Mouse (Mus musculus) neural tube, embryonic 15.5 days (tissue): Measurements from ENCODE around the gene Cpeb2. TPM values are rescaled to one million over a fixed set of nuclear protein-coding genes. Genes with fewer than 3 reads are reported as not detected.

ENCODE experiments used
- ATAC-seq: fragments of 200-750 bp; cut with Nextera tagmentation; 2 replicates; pipeline ENCODE4 v1.8.0; 2017; ENCODE audit warnings: mild to moderate bottlenecking, moderate TSS enrichment, moderate library complexity; ENCODE audit not compliant: low FRiP score
- H3K27ac ChIP-seq: fragments of 300-500 bp; sonication (generic); replicated peaks from 2 replicates; pipeline ENCODE4 v1.5.1; 2015; ENCODE audit warnings: mild to moderate bottlenecking, inconsistent platforms
- H3K27me3 ChIP-seq: fragments of 300-500 bp; sonication (generic); replicated peaks from 2 replicates; pipeline ENCODE4 v1.6.1; 2015; ENCODE audit warnings: inconsistent platforms
- H3K36me3 ChIP-seq: fragments of 300-500 bp; sonication (generic); 2 replicates; pipeline ENCODE4 v1.6.1; 2015; ENCODE audit warnings: inconsistent platforms
- H3K4me1 ChIP-seq: fragments of 300-500 bp; sonication (generic); 2 replicates; pipeline ENCODE4 v1.6.1; 2015; ENCODE audit warnings: inconsistent platforms
- H3K4me2 ChIP-seq: fragments of 300-500 bp; sonication (generic); 2 replicates; pipeline ENCODE4 v1.6.1; 2015; ENCODE audit warnings: inconsistent platforms, mild to moderate bottlenecking, moderate library complexity
- H3K4me3 ChIP-seq: fragments of 300-500 bp; sonication (generic); replicated peaks from 2 replicates; pipeline ENCODE4 v1.5.1; 2015; ENCODE audit warnings: mild to moderate bottlenecking, inconsistent platforms
- H3K9ac ChIP-seq: fragments of 300-500 bp; sonication (generic); replicated peaks from 2 replicates; pipeline ENCODE4 v1.6.1; 2015; ENCODE audit warnings: mild to moderate bottlenecking, inconsistent platforms
- H3K9me3 ChIP-seq: fragments of 300-500 bp; sonication (generic); replicated peaks from 2 replicates; pipeline ENCODE4 v1.6.1; 2016; ENCODE audit warnings: inconsistent platforms
- WGBS: fragments of 180-500 bp; shearing (Covaris S2); methylation state at CpG from one replicate; pipeline ENCODE4 v1.1.7; 2015; ENCODE audit warnings: mixed read lengths; 5-methylcytosine and 5-hydroxymethylcytosine counted together
- polyA plus RNA-seq: library from polyadenylated mRNA; unstranded; fragments of >200 nt; fragmentation: Nextera tagmentation; extraction: Ambion mirVana; gene quantifications from 2 replicates; pipeline ENCODE4 v1.2.1, GENCODE M21; 2015

Gene Cpeb2
- polyA plus RNA-seq, 1 experiment from 2014 or later, result 15.6 TPM

GRCm38 (mm10) chr5:43227607-43228006 is 5.4 kb upstream of the Cpeb2 start:
- H3K36me3 ChIP-seq, result no peaks in the 10 kb centered on the region

DNA sequence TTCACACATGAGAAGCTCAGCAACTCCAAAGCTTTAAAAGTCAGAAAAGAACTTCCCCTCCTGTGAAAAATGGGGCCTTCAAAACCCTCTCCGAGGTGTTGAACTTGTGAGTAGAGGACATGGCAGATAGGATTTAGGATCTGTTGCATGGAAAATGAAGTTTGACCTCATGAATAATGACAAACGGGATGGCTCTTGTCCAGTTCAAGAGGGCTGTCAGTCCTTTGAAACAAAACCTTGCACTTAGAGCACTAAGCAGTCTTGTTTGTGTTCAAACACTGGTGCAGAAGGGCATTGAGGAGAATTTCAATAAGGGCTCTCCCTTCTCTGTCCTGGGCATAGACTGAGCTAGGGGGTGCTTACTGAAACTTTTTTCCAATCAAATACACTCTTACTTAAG is 1.9 kb upstream of the Cpeb2 start:
- 50% methylated on average over 2 of the region's 2 CpGs for WGBS
- no peak overlapping the region for H3K4me2 ChIP-seq
- H3K27ac ChIP-seq, result no peak overlapping the region
- H3K9ac ChIP-seq, result no peak overlapping the region
- no peaks in the 10 kb centered on the region for H3K9me3 ChIP-seq
- no peak overlapping the region for H3K4me3 ChIP-seq
- no peaks in the 10 kb centered on the region for H3K27me3 ChIP-seq
- H3K4me1 ChIP-seq, result peaks cover 4% of the 10 kb centered on the region; the same call in 1 of the 2 replicates
- H3K36me3 ChIP-seq, result no peaks in the 10 kb centered on the region
- ATAC-seq, result no peak

More at GRCm38 (mm10) chr5:43227607-43228006, 5.4 kb upstream of the Cpeb2 start:
- WGBS, result 66% methylated on average over 5 of the region's 5 CpGs
- no peak for ATAC-seq
- no peaks in the 10 kb centered on the region for H3K9me3 ChIP-seq
- H3K27ac ChIP-seq, result no peak overlapping the region
- no peak overlapping the region for H3K9ac ChIP-seq
- no peaks in the 10 kb centered on the region for H3K27me3 ChIP-seq
- no peak overlapping the region for H3K4me2 ChIP-seq
- no peak overlapping the region for H3K4me3 ChIP-seq
- H3K4me1 ChIP-seq, result peaks cover 4% of the 10 kb centered on the region; the same call in 1 of the 2 replicates

- no peaks in the 10 kb centered on the region for H3K9me3 ChIP-seq
- no peaks in the 10 kb centered on the region for H3K27me3 ChIP-seq
- H3K4me1 ChIP-seq, result peaks cover 4% of the 10 kb centered on the region
- WGBS, result 4% methylated on average over 6 of the region's 6 CpGs
- H3K4me2 ChIP-seq, result peak overlapping the region; percentile 72
- no peak for ATAC-seq
- H3K9ac ChIP-seq, result peak overlapping the region; percentile 100
- no peaks in the 10 kb centered on the region for H3K36me3 ChIP-seq
- peak overlapping the region; percentile 98 for H3K4me3 ChIP-seq
- peak overlapping the region; percentile 100 for H3K27ac ChIP-seq
Observed at GRCm38 (mm10) chr5:43232149-43232479, 856 bp upstream of the Cpeb2 start.

DNA sequence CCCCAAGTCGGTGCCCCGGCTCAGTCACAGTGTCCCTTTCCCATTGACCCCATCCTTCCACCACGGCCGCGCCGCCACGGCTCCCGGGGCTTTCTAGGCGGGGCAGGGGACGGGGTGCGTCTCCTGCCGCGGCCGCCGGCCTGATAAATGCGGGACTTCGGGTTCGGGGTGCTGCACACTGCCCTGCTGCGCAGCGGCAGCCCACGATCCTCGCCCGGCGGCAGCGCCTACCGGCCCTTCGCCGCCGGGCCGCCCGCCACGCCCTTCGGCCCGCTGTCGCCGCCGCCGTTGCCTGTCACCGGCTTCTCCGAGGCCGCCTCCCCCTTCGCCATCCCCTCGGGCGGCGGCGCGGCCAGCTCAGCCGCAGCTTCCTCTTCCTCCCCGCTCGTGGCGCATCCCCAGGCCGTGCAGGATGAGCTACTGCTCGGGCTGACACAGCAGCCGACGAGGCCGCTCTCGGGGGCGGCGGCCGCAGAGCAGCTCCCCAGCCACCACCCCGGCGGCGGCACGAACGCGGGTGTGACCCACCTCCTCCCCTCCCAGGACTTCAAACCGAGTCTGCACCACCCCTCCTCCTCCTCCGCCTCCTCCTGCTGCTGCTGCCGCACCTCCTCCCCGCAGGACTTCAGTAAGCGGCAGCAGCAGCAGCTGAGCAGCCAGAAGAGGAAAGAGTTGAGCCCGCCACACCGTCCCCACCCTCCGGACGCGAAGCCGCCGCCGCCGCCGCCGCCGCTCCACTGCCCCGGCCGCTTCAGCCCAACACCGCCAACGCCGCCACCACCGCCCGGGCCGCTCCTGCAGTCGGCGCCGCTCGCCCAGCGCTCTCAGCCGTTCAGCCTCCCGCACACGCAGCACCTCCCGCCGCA is 579 bp downstream of the Cpeb2 start:
- H3K4me3 ChIP-seq, result peak overlapping the region; percentile 98
- under 1% methylated on average over 88 of the region's 101 CpGs for WGBS
- H3K4me1 ChIP-seq, result peaks cover 9% of the 10 kb centered on the region
- no peaks in the 10 kb centered on the region for H3K36me3 ChIP-seq
- H3K27me3 ChIP-seq, result no peaks in the 10 kb centered on the region
- H3K4me2 ChIP-seq, result peak overlapping the region; percentile 72
- peak overlapping the region; percentile 100 for H3K9ac ChIP-seq
- ATAC-seq, result peak; percentile 77
- peak overlapping the region; percentile 100 for H3K27ac ChIP-seq
- H3K9me3 ChIP-seq, result no peaks in the 10 kb centered on the region

- ATAC-seq, result peak; percentile 32
- H3K36me3 ChIP-seq, result no peaks in the 10 kb centered on the region
- H3K9ac ChIP-seq, result peak overlapping the region; percentile 100
- H3K4me2 ChIP-seq, result peak overlapping the region; percentile 72
- no peaks in the 10 kb centered on the region for H3K27me3 ChIP-seq
- WGBS, result under 1% methylated on average over 84 of the region's 113 CpGs
- H3K4me3 ChIP-seq, result peak overlapping the region; percentile 98
- H3K27ac ChIP-seq, result peak overlapping the region; percentile 100
- H3K9me3 ChIP-seq, result no peaks in the 10 kb centered on the region
- peaks cover 17% of the 10 kb centered on the region for H3K4me1 ChIP-seq
Observed at GRCm38 (mm10) chr5:43234321-43235185, 1.6 kb downstream of the Cpeb2 start.

DNA sequence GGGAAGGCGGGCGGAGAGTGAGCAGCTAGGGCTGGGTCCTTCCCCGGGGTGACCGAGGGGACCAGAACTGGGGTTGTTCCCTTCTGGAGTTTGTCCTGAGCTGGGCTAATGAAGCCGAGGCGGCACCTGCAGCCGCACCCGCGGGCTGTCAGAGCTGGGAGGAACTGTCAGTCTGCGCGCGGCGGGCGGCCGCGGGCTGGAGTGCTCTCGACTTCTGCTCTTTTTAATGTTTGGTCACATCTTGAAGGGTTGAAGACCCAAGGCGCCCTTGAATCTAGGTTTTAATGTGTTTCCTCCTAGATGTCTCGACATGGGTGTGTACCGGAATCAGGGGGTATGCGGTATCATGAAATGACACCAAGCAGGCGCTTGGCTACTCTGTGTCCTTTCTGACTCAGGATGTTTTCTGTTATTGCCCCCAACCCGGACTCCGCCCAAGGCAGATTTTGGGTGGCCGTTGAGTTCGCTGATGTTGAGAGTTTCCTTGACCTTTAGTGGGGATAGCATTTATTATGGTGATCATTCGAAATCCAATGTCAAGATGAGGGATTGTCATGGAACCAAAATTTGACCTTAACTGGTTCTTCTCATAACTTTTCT is 2.3 kb downstream of the Cpeb2 start:
- peak overlapping the region; percentile 100 for H3K9ac ChIP-seq
- H3K4me2 ChIP-seq, result peak overlapping the region; percentile 72
- no peaks in the 10 kb centered on the region for H3K27me3 ChIP-seq
- WGBS, result under 1% methylated on average over 25 of the region's 27 CpGs
- no peak for ATAC-seq
- peak overlapping the region; percentile 98 for H3K4me3 ChIP-seq
- peaks cover 22% of the 10 kb centered on the region for H3K4me1 ChIP-seq
- peak overlapping the region; percentile 100 for H3K27ac ChIP-seq
- H3K9me3 ChIP-seq, result no peaks in the 10 kb centered on the region
- no peaks in the 10 kb centered on the region for H3K36me3 ChIP-seq

- ATAC-seq, result no peak
- Histone ChIP-seq H3K4me2 (peak overlapping the region; percentile 72), H3K9me3 (no peaks in the 10 kb centered on the region), H3K4me1 (peaks cover 25% of the 10 kb centered on the region), H3K27me3 (no peaks in the 10 kb centered on the region), H3K27ac (peak overlapping the region; percentile 100; the same call in 1 of the 2 replicates), H3K4me3 (peak overlapping the region; percentile 98), H3K9ac (peak overlapping the region; percentile 100), H3K36me3 (no peaks in the 10 kb centered on the region)
- WGBS, result 9% methylated on average over 5 of the region's 5 CpGs
Observed at GRCm38 (mm10) chr5:43235997-43236396, 3.0 kb downstream of the Cpeb2 start.

DNA sequence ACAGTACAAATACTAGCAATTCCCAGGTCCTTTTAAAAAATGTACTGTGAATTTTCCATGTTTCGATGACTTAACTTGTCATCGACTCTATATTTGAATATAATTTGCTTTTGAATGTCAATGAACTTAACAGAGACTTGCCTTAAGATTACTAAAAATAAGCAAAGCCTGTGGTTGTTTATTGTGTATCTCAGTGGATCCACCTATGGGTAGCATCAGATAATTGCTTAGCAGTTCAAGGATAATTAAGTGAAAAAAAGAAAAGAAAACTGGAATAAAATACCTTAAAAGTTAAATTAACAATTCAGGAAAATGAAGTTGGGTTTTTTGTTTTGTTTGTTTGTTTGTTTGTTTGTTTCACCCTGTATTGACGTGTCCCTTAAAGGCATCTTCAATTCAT is 3.5 kb downstream of the Cpeb2 start:
- Histone ChIP-seq H3K4me3 (peak overlapping the region; percentile 44), H3K9ac (no peak overlapping the region), H3K27me3 (no peaks in the 10 kb centered on the region), H3K36me3 (no peaks in the 10 kb centered on the region), H3K27ac (no peak overlapping the region), H3K9me3 (no peaks in the 10 kb centered on the region), H3K4me2 (peak overlapping the region; percentile 72), H3K4me1 (peaks cover 27% of the 10 kb centered on the region)
- no peak for ATAC-seq
- 61% methylated on average over 3 of the region's 3 CpGs for WGBS

DNA sequence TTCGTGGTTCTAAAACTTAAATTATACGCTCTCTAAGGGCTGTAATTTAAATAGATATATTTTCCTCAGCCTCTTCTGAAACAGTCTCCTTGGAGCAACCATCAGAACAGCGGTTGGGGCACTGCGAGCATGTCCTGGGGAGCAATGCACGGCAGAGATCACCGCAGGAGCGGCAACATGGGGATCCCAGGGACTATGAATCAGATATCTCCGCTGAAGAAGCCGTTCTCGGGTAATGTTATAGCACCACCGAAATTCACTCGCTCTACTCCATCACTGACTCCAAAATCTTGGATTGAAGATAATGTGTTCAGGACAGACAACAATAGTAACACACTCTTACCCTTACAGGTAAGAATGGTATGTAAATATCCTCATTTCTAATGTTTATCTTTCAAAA is 4.3 kb downstream of the Cpeb2 start:
- WGBS, result 32% methylated on average over 12 of the region's 12 CpGs
- no peak for ATAC-seq
- H3K36me3 ChIP-seq, result no peaks in the 10 kb centered on the region

GRCm38 (mm10) chr5:43239141-43239835 is 6.3 kb downstream of the Cpeb2 start:
- Histone ChIP-seq H3K4me3 (peak overlapping the region; percentile 17), H3K27me3 (no peaks in the 10 kb centered on the region), H3K27ac (no peak overlapping the region), H3K9ac (no peak overlapping the region), H3K4me2 (peak overlapping the region; percentile 41), H3K9me3 (no peaks in the 10 kb centered on the region), H3K4me1 (peaks cover 31% of the 10 kb centered on the region), H3K36me3 (no peaks in the 10 kb centered on the region)
- WGBS, result 79% methylated on average over 6 of the region's 6 CpGs
- no peak for ATAC-seq

More for the DNA sequence above, 4.3 kb downstream of the Cpeb2 start:
- Histone ChIP-seq H3K4me1 (peaks cover 28% of the 10 kb centered on the region), H3K4me2 (peak overlapping the region; percentile 72), H3K27me3 (no peaks in the 10 kb centered on the region), H3K27ac (no peak overlapping the region), H3K9me3 (no peaks in the 10 kb centered on the region), H3K9ac (peak overlapping the region; percentile 41; the same call in 1 of the 2 replicates), H3K4me3 (peak overlapping the region; percentile 44)

DNA sequence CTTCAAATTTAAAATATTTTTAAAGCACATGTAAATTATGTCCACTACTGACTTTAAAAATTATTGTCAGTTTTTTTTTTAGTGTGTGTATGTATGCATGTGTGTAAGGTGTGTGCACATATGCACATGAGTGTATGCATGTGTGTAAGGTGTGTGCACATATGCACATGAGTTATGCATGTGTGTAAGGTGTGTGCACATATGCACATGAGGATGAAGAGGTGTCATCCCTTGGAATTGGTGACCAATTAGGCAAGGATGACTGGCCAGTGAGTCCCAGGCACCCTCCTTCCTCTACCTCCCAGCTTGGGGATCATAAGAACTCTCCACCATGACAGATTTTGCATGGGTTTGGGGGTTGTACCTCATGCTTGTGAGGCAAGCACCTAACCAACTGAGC is 7.8 kb downstream of the Cpeb2 start:
- H3K9ac ChIP-seq, result no peak overlapping the region
- H3K4me2 ChIP-seq, result peak overlapping the region; percentile 31
- no peak overlapping the region for H3K27ac ChIP-seq
- H3K27me3 ChIP-seq, result no peaks in the 10 kb centered on the region
- ATAC-seq, result no peak
- H3K4me1 ChIP-seq, result peaks cover 31% of the 10 kb centered on the region
- peaks cover 4% of the 10 kb centered on the region; the same call in 1 of the 2 replicates for H3K36me3 ChIP-seq
- no peaks in the 10 kb centered on the region for H3K9me3 ChIP-seq
- H3K4me3 ChIP-seq, result no peak overlapping the region
